Mouse (Mus musculus): ENCODE data around the gene Akap1. TPM values are rescaled to one million over a fixed set of nuclear protein-coding genes. Genes with fewer than 3 reads are reported as not detected.
A peak's percentile ranks its signal among the peaks of the same experiment; 100 is the strongest.
"Not testable (repeated sequence)": the region's sequence is repeated elsewhere in the genome, so short reads cannot be mapped to it uniquely, and the experiment has no call there.

Gene Akap1
- polyA plus RNA-seq, 1 experiment from 2014 or later: 17.7 TPM

DNA sequence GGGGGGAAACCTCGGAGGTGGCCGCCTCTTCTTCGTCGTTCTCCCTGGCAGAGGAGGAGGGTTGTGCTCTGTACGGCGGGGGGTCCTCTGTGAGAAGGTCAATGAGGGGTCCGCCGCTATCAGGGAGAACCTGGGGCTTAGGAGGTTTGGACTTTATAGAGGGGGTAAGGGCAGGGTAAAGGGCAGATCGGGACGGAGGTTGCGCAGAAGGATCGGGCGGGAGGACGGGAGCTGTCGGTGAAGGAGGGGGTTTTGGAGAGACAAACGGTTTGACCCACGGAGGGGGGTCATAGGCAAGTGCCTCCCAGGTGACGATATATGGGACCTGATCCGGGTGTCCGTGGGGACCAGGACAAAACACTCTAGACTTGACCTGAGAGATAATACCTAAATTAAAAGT lies 30.8 kb upstream of the Akap1 start:
- not testable (repeated sequence) for H3K9me3 ChIP-seq; H3K36me3 ChIP-seq; DNase-seq (ENCODE audit: low spot score); H3K27ac ChIP-seq; H3K4me3 ChIP-seq; H3K4me1 ChIP-seq (replicated peaks)
- peaks cover 19% of the 10 kb centered on the region; the same call in 1 of the 2 replicates for H3K27me3 ChIP-seq (ENCODE audit: insufficient read depth, poor library complexity, severe bottlenecking)
- WGBS: 58% methylated on average over 18 of the region's 20 CpGs

DNA sequence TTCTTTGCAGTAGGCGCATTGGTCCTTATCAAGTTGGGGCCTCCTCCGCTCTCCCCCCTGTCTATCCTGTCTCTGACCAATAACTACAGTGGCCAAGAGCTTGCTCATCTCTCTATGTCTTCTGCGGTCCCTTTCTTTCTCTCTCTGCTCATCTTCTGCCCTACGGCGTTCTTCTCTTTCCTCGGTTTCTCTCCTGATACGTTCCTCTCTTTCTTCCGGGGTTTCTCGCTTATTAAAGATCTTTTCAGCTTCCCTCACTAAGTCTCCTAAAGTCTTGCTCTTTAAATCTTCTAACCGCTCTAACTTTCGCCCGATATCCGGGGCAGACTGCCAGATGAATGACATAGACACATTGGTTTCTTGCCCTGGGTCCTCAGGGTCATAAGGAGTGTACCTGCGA lies 29.9 kb upstream of the Akap1 start:
- H3K27ac ChIP-seq; DNase-seq (ENCODE audit: low spot score): not testable (repeated sequence)
- WGBS: 92% methylated on average over 12 of the region's 14 CpGs

DNA sequence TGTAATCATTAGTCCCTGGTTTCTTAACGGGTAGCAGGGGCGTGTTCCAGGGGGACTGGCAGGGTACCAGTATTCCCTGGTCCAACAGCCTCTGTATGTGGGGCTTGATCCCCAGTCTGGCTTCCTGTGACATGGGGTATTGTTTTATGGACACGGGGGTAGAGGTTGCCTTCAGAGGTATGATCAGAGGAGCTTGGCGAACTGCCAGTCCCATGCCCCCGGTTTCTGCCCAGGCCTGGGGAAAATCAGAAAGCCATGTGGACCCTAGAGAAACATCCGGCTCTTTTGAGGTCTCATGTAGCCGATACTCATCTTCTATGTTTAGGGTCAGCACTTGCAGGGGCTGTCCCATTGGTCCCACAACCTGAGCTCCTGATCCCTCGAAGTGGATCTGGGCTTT lies 29.1 kb upstream of the Akap1 start:
- H3K27me3 ChIP-seq (ENCODE audit: insufficient read depth, poor library complexity, severe bottlenecking): peaks cover 14% of the 10 kb centered on the region; the same call in 1 of the 2 replicates
- 91% methylated on average over 3 of the region's 8 CpGs for WGBS
- H3K36me3 ChIP-seq; H3K4me1 ChIP-seq (replicated peaks); H3K27ac ChIP-seq; H3K9me3 ChIP-seq; DNase-seq (ENCODE audit: low spot score); H3K4me3 ChIP-seq: not testable (repeated sequence)

More for the DNA sequence above, 29.9 kb upstream of the Akap1 start:
- peaks cover 19% of the 10 kb centered on the region; the same call in 1 of the 2 replicates for H3K27me3 ChIP-seq (ENCODE audit: insufficient read depth, poor library complexity, severe bottlenecking)
- H3K9me3 ChIP-seq; H3K36me3 ChIP-seq; H3K4me1 ChIP-seq (replicated peaks); H3K4me3 ChIP-seq: not testable (repeated sequence)

DNA sequence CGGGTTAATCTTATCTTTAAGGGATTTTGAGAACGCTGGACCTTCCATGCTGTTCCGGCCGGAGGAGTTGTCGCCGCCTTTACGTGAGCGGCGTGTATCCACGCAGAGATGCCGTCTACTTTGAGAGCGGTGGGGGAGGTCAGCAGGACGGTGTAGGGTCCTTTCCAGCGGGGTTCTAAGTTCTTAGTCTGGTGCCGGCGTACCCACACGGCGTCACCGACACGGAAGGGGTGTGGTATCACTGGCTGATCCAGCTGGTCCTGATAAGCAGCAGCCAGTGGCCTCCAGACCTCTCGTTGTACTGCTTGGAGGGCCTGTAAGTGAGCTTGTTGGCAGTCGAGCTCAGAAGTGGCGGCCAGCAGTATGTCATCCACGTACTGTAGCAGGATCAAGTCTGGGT lies 28.4 kb upstream of the Akap1 start:
- WGBS: 96% methylated on average over 23 of the region's 24 CpGs
- H3K36me3 ChIP-seq; H3K9me3 ChIP-seq; H3K4me3 ChIP-seq; DNase-seq (ENCODE audit: low spot score); H3K4me1 ChIP-seq (replicated peaks); H3K27ac ChIP-seq: not testable (repeated sequence)
- peaks cover 10% of the 10 kb centered on the region; the same call in 1 of the 2 replicates for H3K27me3 ChIP-seq (ENCODE audit: insufficient read depth, poor library complexity, severe bottlenecking)

DNA sequence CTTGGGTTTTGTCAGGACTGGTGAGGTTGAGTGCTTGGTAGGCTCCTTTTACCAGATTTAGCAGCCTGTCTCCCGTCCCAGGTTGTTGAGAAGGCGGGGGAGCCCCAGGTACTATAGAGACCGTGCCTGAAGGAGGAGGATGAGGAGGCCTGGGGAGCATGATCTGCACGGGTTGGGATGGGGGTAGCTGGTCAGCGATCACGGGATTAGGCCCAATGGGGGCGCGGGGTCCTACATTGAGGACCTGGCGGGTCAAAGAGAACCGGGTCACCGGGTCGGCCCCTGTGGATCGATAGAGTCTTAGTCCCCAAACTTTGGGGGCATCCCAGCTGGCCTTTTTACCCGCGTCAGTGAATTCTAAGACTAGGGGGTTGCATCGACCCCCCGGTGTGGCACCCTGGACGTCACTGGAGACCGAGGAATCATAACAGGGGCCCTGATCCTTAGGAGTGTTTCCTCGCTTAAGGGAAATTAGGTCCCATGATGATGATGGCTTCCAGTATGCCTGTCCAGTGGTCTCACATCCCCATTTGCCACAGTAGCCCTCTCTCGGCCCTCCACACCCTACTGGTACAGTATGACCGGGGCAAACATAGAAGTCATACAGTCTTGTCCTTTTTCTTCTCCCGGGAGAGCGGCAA lies 27.7 kb upstream of the Akap1 start:
- not testable (repeated sequence) for H3K27me3 ChIP-seq (ENCODE audit: insufficient read depth, poor library complexity, severe bottlenecking); H3K36me3 ChIP-seq; H3K4me1 ChIP-seq (replicated peaks); H3K4me3 ChIP-seq; H3K27ac ChIP-seq; H3K9me3 ChIP-seq; DNase-seq (ENCODE audit: low spot score)
- WGBS: 96% methylated on average over 24 of the region's 24 CpGs

DNA sequence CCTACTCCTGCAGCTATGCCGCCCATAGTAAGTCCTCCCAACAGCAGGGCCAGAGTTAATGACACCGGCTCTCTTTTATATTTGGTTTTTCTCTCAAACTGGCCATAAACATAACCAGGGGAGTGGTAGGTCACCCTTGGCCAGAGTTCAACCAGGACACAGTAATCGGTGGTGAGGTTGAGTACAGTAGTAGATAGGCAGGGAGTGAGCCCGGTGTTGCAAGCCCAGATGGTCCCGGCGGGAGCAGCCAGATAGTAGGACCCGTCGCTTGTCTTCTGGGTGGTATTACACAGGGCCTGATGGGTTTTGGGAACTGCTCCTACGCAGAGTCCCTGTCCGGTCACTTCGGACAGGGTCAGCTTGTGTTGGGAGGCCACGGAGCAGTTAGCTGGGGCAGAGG lies 27.1 kb upstream of the Akap1 start:
- H3K36me3 ChIP-seq; H3K4me3 ChIP-seq; H3K27ac ChIP-seq; DNase-seq (ENCODE audit: low spot score); H3K9me3 ChIP-seq; H3K4me1 ChIP-seq (replicated peaks); H3K27me3 ChIP-seq (ENCODE audit: insufficient read depth, poor library complexity, severe bottlenecking): not testable (repeated sequence)
- whole genome bisulfite sequencing: 96% methylated on average over 12 of the region's 12 CpGs

DNA sequence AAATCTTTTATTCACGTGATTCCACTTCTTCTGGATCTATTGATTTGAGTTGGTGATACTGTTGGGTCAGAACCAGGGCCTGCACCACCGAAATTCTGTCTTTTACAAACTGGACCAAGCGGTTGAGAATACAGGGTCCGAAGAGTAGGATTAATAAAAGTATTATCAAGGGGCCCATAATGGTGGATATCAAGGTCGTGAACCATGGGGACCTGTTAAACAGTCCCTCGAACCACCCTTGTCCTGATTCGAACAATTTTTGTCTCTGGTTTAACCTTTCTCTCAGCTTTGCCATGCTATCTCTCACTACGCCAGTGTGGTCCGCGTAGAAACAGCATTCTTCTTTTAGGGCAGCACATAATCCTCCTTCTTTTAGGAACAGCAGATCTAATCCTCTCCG lies 26.5 kb upstream of the Akap1 start:
- DNase-seq (ENCODE audit: low spot score); H3K9me3 ChIP-seq; H3K27me3 ChIP-seq (ENCODE audit: insufficient read depth, poor library complexity, severe bottlenecking); H3K27ac ChIP-seq; H3K4me1 ChIP-seq (replicated peaks); H3K36me3 ChIP-seq; H3K4me3 ChIP-seq: not testable (repeated sequence)
- WGBS: 89% methylated on average over 8 of the region's 11 CpGs

DNA sequence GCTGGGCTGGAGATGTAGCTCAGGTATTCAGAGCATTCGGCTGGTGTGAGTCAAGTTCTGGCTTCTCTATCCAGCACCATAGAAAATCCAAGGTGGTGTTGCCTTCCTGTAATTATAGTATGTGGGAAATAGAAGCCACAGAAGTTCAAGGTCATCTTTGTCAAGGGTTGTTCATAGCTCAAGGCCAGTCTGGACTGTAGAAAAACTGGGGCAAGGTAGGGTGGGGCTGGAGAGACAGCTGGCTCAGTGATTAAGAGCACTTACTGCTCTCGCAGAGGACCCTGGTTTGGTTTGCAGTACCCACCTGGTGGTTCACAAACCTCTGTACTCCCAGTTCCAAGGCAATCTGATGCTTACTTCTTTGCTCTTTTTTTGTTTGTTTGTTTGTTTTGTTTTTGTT lies 24.6 kb upstream of the Akap1 start:
- 90% methylated on average over 2 of the region's 2 CpGs for WGBS
- no peak overlapping the region for H3K4me3 ChIP-seq
- no peaks in the 10 kb centered on the region for H3K9me3 ChIP-seq
- no peak for DNase-seq (ENCODE audit: low spot score)
- H3K27ac ChIP-seq: no peak overlapping the region
- H3K4me1 ChIP-seq (replicated peaks): no peaks in the 10 kb centered on the region
- H3K27me3 ChIP-seq (ENCODE audit: insufficient read depth, poor library complexity, severe bottlenecking): no peaks in the 10 kb centered on the region
- no peaks in the 10 kb centered on the region for H3K36me3 ChIP-seq

DNA sequence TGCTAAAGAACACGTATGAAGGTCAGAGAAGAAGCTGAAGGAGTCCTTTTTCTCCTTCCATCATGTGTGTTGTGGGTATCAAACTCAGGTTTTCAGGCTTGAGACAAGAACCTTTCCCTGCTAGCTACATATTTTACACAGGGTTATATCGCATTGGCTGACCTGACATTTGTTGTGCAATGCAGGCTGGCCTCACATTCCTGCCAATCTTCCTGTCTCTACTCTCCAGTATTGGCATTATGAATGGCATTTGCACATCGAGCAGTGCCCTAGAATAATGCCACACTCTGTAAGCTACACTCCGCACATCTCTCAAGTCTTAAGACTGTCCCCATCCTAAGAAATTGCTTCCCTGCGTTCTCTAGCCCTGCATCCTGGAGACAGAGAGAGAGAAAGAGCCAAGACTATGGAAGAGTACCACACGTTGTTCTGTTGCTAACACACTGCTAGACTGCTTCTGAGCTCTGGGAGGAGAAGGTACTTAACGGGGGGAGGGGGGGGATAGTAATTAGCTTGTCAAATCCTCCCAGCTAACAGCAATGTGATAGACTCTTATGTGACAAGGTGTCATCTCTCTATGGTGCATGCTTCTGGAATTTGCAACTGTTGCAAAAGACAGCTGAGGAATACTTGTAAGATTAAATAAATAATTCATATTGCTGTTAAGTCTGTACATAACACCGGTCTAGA lies 20.1 kb upstream of the Akap1 start:
- Histone ChIP-seq H3K9me3 (no peaks in the 10 kb centered on the region), H3K36me3 (no peaks in the 10 kb centered on the region), H3K4me3 (no peak overlapping the region), H3K4me1 (replicated peaks) (no peaks in the 10 kb centered on the region), H3K27ac (no peak overlapping the region), H3K27me3 (ENCODE audit: insufficient read depth, poor library complexity, severe bottlenecking) (no peaks in the 10 kb centered on the region)
- 79% methylated on average over 8 of the region's 8 CpGs for WGBS
- no peak for DNase-seq (ENCODE audit: low spot score)

DNA sequence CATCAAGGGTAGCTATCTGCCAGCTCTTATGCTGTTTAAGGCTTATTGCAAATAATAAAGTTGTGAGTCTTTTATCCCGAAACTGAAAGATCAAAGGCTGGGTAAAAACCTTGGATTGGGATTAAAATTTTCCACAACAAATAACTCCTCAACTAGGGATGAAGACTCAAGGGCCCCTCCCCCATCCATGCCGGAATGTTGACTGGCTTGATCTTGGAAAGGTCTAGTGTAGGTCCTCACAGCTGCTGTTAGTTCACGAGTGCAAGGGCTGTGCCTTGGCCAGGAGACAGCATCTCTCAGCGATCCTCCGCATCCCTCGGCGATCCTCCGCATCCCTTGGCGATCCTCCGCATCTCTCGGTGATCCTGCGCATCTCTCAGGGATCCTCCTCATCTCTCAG lies 13.6 kb upstream of the Akap1 start:
- WGBS: 91% methylated on average over 12 of the region's 12 CpGs

DNA sequence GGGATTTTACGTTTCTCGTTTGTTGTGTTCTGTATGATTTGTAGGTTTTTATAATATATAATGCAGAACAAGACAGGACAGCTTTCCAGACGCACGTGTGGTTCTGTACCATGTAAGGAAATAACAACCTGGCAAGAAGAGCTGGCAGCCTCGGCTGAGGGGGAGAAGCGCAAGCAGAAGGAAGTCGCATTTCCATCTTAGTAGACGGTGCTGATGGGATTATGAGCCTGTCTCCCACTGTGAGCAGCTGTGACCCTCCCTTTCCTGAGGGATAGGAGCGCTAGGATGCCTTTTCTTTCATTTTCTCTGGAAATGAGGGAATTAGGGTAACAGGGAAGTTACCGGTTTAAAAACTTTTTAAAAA lies 9.3 kb upstream of the Akap1 start:
- peaks cover 8% of the 10 kb centered on the region; the same call in 1 of the 2 replicates for H3K4me1 ChIP-seq (replicated peaks)
- H3K36me3 ChIP-seq: no peaks in the 10 kb centered on the region
- peaks cover 44% of the 10 kb centered on the region for H3K27me3 ChIP-seq (ENCODE audit: insufficient read depth, poor library complexity, severe bottlenecking)
- DNase-seq (ENCODE audit: low spot score): peak; percentile 16
- 5% methylated on average over 10 of the region's 10 CpGs for WGBS
- peak overlapping the region; percentile 45 for H3K4me3 ChIP-seq
- no peak overlapping the region for H3K27ac ChIP-seq
- no peaks in the 10 kb centered on the region for H3K9me3 ChIP-seq

More for the DNA sequence above, 13.6 kb upstream of the Akap1 start:
- Histone ChIP-seq H3K27ac (no peak overlapping the region), H3K9me3 (no peaks in the 10 kb centered on the region), H3K27me3 (ENCODE audit: insufficient read depth, poor library complexity, severe bottlenecking) (peaks cover 18% of the 10 kb centered on the region), H3K4me1 (replicated peaks) (peaks cover 8% of the 10 kb centered on the region; the same call in 1 of the 2 replicates), H3K4me3 (no peak overlapping the region), H3K36me3 (no peaks in the 10 kb centered on the region)
- no peak for DNase-seq (ENCODE audit: low spot score)

DNA sequence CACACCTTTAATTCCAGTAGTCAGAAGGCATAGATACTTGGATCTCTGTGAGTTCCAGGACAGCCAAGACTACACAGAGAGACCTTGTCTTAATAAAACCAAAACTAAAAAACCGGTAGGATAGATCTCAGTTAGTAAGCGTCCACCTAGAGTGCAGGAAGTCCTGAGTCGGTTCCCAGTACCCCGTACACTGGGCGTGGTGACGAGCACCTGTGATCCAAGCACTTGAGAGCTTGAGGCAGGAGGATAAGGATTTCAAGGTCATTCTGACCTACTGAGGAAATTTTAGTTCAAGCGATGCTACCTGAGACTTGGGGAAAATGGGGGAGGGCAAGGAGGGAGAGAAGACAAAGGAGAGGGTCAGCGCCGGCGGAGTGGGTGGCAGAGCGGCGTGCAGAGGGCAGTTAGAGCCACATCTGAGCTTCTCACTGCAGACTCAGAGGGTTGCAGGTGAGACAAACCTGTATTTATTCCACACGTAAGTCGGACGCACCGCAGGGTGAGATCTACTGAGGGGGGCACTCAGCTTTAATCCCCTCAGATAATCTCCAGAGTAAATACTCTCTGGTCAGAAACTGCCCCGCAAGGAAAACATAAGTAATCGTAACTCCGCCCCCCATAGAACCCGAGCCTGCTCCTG lies 8.8 kb upstream of the Akap1 start:
- H3K36me3 ChIP-seq: no peaks in the 10 kb centered on the region
- peaks cover 48% of the 10 kb centered on the region for H3K27me3 ChIP-seq (ENCODE audit: insufficient read depth, poor library complexity, severe bottlenecking)
- H3K9me3 ChIP-seq: no peaks in the 10 kb centered on the region
- no peak overlapping the region for H3K27ac ChIP-seq
- peak overlapping the region; percentile 45 for H3K4me3 ChIP-seq
- WGBS: 4% methylated on average over 20 of the region's 20 CpGs
- peaks cover 8% of the 10 kb centered on the region; the same call in 1 of the 2 replicates for H3K4me1 ChIP-seq (replicated peaks)
- peak; percentile 20 for DNase-seq (ENCODE audit: low spot score)

DNA sequence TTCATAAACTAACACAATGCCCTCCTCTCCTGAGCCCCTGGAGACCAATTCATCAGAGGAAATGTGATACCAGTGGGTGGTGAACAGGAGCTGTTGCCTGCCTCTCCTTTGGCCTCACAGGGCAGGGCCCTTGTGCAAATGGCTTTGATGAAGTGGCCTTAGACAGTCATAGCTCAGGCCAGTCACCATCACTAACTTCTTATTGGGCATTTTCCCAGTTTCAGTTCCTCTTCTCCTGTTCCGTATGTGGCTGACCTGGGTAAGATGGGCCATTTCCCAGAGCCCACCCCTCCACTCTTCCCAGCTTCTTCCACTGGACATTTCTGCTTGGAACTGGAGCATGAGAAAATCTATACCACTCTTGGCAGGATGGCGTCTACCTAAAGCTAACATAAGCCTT lies 5.1 kb upstream of the Akap1 start:
- Histone ChIP-seq H3K4me3 (no peak overlapping the region), H3K36me3 (no peaks in the 10 kb centered on the region), H3K27me3 (ENCODE audit: insufficient read depth, poor library complexity, severe bottlenecking) (peaks cover 46% of the 10 kb centered on the region), H3K9me3 (no peaks in the 10 kb centered on the region), H3K27ac (no peak overlapping the region), H3K4me1 (replicated peaks) (peaks cover 15% of the 10 kb centered on the region; the same call in 1 of the 2 replicates)
- 77% methylated on average over 2 of the region's 2 CpGs for WGBS
- no peak for DNase-seq (ENCODE audit: low spot score)
